Mouse (Mus musculus): ENCODE results near the gene Tchh. TPM values are rescaled to one million over a fixed set of nuclear protein-coding genes. Genes with fewer than 3 reads are reported as not detected.
A peak's percentile ranks its signal among the peaks of the same experiment; 100 is the strongest.
"Not testable (repeated sequence)": the region's sequence is repeated elsewhere in the genome, so short reads cannot be mapped to it uniquely, and the experiment has no call there.

Tchh gene
- polyA plus RNA-seq, 1 experiment from 2014 or later: 1.1 TPM

DNA sequence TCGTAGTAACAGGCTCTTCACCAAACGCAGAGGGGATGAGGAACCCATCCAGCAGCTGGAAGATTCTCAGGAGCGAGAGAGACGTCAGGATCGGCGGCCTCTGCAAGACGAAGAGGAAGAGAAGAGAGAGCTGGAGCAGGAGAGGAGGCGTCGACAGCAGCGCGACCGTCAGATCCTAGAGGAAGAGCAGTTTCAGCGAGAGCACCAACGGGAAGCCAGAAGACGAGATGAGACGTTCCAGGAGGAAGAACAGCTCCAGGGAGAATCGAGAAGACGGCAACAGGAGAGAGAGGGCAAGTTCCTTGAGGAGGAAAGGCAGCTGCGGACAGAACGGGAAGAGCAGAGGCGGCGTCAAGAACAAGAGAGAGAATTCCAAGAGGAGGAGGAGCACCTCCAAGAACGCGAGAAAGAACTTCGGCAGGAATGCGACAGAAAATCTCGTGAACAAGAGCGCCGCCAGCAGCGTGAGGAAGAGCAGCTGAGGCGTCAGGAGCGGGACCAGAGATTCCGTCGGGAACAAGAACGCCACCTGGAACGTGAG, 3.1 kb downstream of the Tchh start:
- ATAC-seq: peak; percentile 19; the same call in 1 of the 2 replicates

GRCm38 (mm10) chr3:93446128-93446755, 4.1 kb downstream of the Tchh start:
- ATAC-seq: no peak
- H3K27ac ChIP-seq (ENCODE audit: low read length): no peak overlapping the region
- peaks cover 17% of the 10 kb centered on the region for H3K4me1 ChIP-seq (ENCODE audit: control insufficient read depth, insufficient read depth, low read length)
- H3K4me2 ChIP-seq (ENCODE audit: low read length): peak overlapping the region; percentile 82
- H3K4me3 ChIP-seq (ENCODE audit: low read depth, low read length): peak overlapping the region; percentile 54
- peak overlapping the region; percentile 48; the same call in 1 of the 2 replicates for H3K9ac ChIP-seq (ENCODE audit: low read depth, low read length)
- under 1% methylated on average over 54 of the region's 54 CpGs for WGBS
- H3K9me3 ChIP-seq (replicated peaks; ENCODE audit: control insufficient read depth, low read length, poor library complexity, severe bottlenecking): no peaks in the 10 kb centered on the region
- no peaks in the 10 kb centered on the region for H3K36me3 ChIP-seq (ENCODE audit: control insufficient read depth, insufficient read depth, low read length)
- peaks cover 6% of the 10 kb centered on the region; the same call in 1 of the 2 replicates for H3K27me3 ChIP-seq (ENCODE audit: control insufficient read depth, insufficient read depth, low read depth, low read length)

More for the DNA sequence above, 3.1 kb downstream of the Tchh start:
- WGBS: under 1% methylated on average over 36 of the region's 36 CpGs
- Histone ChIP-seq H3K4me3 (ENCODE audit: low read depth, low read length) (peak overlapping the region; percentile 54), H3K27me3 (ENCODE audit: control insufficient read depth, insufficient read depth, low read depth, low read length) (peaks cover 11% of the 10 kb centered on the region), H3K4me1 (ENCODE audit: control insufficient read depth, insufficient read depth, low read length) (peaks cover 17% of the 10 kb centered on the region), H3K4me2 (ENCODE audit: low read length) (peak overlapping the region; percentile 82), H3K27ac (ENCODE audit: low read length) (peak overlapping the region; percentile 66), H3K36me3 (ENCODE audit: control insufficient read depth, insufficient read depth, low read length) (no peaks in the 10 kb centered on the region), H3K9me3 (replicated peaks; ENCODE audit: control insufficient read depth, low read length, poor library complexity, severe bottlenecking) (no peaks in the 10 kb centered on the region), H3K9ac (ENCODE audit: low read depth, low read length) (peak overlapping the region; percentile 56)

- H3K9me3 ChIP-seq (replicated peaks; ENCODE audit: control insufficient read depth, low read length, poor library complexity, severe bottlenecking); H3K36me3 ChIP-seq (ENCODE audit: control insufficient read depth, insufficient read depth, low read length); H3K27ac ChIP-seq (ENCODE audit: low read length); H3K27me3 ChIP-seq (ENCODE audit: control insufficient read depth, insufficient read depth, low read depth, low read length); ATAC-seq: not testable (repeated sequence)
- peak overlapping the region; percentile 46 for H3K9ac ChIP-seq (ENCODE audit: low read depth, low read length)
- H3K4me3 ChIP-seq (ENCODE audit: low read depth, low read length): peak overlapping the region; percentile 54
- peaks cover 17% of the 10 kb centered on the region for H3K4me1 ChIP-seq (ENCODE audit: control insufficient read depth, insufficient read depth, low read length)
- WGBS: under 1% methylated on average over 32 of the region's 32 CpGs
- peak overlapping the region; percentile 82 for H3K4me2 ChIP-seq (ENCODE audit: low read length)
Measured at GRCm38 (mm10) chr3:93446756-93447137, 4.6 kb downstream of the Tchh start.

- peaks cover 9% of the 10 kb centered on the region; the same call in 1 of the 2 replicates for H3K27me3 ChIP-seq (ENCODE audit: control insufficient read depth, insufficient read depth, low read depth, low read length)
- peaks cover 17% of the 10 kb centered on the region for H3K4me1 ChIP-seq (ENCODE audit: control insufficient read depth, insufficient read depth, low read length)
- ATAC-seq: peak; percentile 72
- peak overlapping the region; percentile 14; the same call in 1 of the 2 replicates for H3K27ac ChIP-seq (ENCODE audit: low read length)
- peak overlapping the region; percentile 54 for H3K4me3 ChIP-seq (ENCODE audit: low read depth, low read length)
- peak overlapping the region; percentile 82 for H3K4me2 ChIP-seq (ENCODE audit: low read length)
- no peaks in the 10 kb centered on the region for H3K36me3 ChIP-seq (ENCODE audit: control insufficient read depth, insufficient read depth, low read length)
- peak overlapping the region; percentile 60 for H3K9ac ChIP-seq (ENCODE audit: low read depth, low read length)
- H3K9me3 ChIP-seq (replicated peaks; ENCODE audit: control insufficient read depth, low read length, poor library complexity, severe bottlenecking): no peaks in the 10 kb centered on the region
- under 1% methylated on average over 59 of the region's 59 CpGs for WGBS
Measured at GRCm38 (mm10) chr3:93447138-93447841, 5.2 kb downstream of the Tchh start.

DNA sequence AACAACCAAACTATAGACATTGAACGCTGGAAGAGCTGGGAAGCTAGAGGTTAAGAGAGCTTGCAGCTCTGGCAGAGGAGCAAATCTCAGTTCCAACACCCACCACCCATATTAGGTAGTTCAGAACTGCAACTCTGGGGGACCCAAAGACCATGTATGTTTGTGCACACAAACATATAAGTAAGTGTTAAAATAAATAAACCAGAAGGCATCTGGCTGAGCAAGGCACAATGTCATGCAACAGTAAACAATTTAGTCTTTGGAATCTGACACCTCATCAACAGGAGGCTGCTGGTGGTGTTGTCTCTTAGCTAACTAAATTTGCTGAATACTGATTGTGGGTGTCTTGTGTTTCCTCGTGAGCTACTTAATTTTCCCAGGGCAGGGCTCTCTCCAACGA, 24.4 kb downstream of the Tchh start:
- no peaks in the 10 kb centered on the region for H3K9me3 ChIP-seq (replicated peaks; ENCODE audit: control insufficient read depth, low read length, poor library complexity, severe bottlenecking)
- no peaks in the 10 kb centered on the region for H3K4me1 ChIP-seq (ENCODE audit: control insufficient read depth, insufficient read depth, low read length)
- ATAC-seq: no peak
- no peaks in the 10 kb centered on the region for H3K27me3 ChIP-seq (ENCODE audit: control insufficient read depth, insufficient read depth, low read depth, low read length)
- H3K27ac ChIP-seq (ENCODE audit: low read length): no peak overlapping the region
- no peak overlapping the region for H3K4me2 ChIP-seq (ENCODE audit: low read length)
- no peak overlapping the region for H3K4me3 ChIP-seq (ENCODE audit: low read depth, low read length)
- 80% methylated on average over 3 of the region's 3 CpGs for WGBS
- H3K36me3 ChIP-seq (ENCODE audit: control insufficient read depth, insufficient read depth, low read length): no peaks in the 10 kb centered on the region
- H3K9ac ChIP-seq (ENCODE audit: low read depth, low read length): no peak overlapping the region

- 85% methylated on average over 4 of the region's 4 CpGs for WGBS
Measured at GRCm38 (mm10) chr3:93467130-93467529, 25.0 kb downstream of the Tchh start.

GRCm38 (mm10) chr3:93468561-93468960, 26.4 kb downstream of the Tchh start, which contains the start of gene Tchhl1:
Gene Tchhl1, plus strand, starts transcription at chr3:93468754.
- Histone ChIP-seq H3K4me2 (ENCODE audit: low read length) (no peak within 1 kb of the TSS), H3K4me3 (ENCODE audit: low read depth, low read length) (no peak within 1 kb of the TSS), H3K9ac (ENCODE audit: low read depth, low read length) (no peak within 1 kb of the TSS), H3K27me3 (ENCODE audit: control insufficient read depth, insufficient read depth, low read depth, low read length) (no peaks in the 10 kb centered on the region), H3K4me1 (ENCODE audit: control insufficient read depth, insufficient read depth, low read length) (no peaks in the 10 kb centered on the region), H3K27ac (ENCODE audit: low read length) (no peak within 1 kb of the TSS), H3K9me3 (replicated peaks; ENCODE audit: control insufficient read depth, low read length, poor library complexity, severe bottlenecking) (no peaks in the 10 kb centered on the region), H3K36me3 (ENCODE audit: control insufficient read depth, insufficient read depth, low read length) (no peaks in the 10 kb centered on the region)
- ATAC-seq: no peak
- 76% methylated on average over 5 of the region's 5 CpGs for WGBS

More at GRCm38 (mm10) chr3:93467130-93467529, 25.0 kb downstream of the Tchh start:
- Histone ChIP-seq H3K9me3 (replicated peaks; ENCODE audit: control insufficient read depth, low read length, poor library complexity, severe bottlenecking) (no peaks in the 10 kb centered on the region), H3K36me3 (ENCODE audit: control insufficient read depth, insufficient read depth, low read length) (no peaks in the 10 kb centered on the region), H3K4me3 (ENCODE audit: low read depth, low read length) (no peak overlapping the region), H3K9ac (ENCODE audit: low read depth, low read length) (no peak overlapping the region), H3K27ac (ENCODE audit: low read length) (no peak overlapping the region), H3K4me1 (ENCODE audit: control insufficient read depth, insufficient read depth, low read length) (no peaks in the 10 kb centered on the region), H3K4me2 (ENCODE audit: low read length) (no peak overlapping the region), H3K27me3 (ENCODE audit: control insufficient read depth, insufficient read depth, low read depth, low read length) (no peaks in the 10 kb centered on the region)
- ATAC-seq: no peak

DNA sequence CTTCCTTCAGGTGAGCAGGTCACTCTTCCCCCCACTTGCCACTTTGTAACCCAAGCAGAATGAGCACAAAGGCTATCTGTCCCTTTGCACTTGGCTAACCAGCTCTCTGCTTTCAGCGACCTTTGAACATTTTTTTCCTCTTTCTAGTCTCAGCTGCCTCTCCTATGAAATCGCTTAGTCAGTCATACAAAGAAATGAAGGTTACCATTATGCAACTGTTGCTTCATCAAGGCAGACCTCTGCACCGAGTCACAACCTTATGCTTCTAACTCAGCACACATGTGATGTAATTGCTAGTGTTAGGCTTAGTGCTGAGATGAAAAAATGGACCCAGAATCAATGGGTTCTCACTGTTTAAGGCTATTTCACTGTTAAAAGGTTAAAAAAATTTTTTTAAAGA, 27.5 kb downstream of the Tchh start:
- Histone ChIP-seq H3K27me3 (ENCODE audit: control insufficient read depth, insufficient read depth, low read depth, low read length) (no peaks in the 10 kb centered on the region), H3K9ac (ENCODE audit: low read depth, low read length) (no peak overlapping the region), H3K4me2 (ENCODE audit: low read length) (no peak overlapping the region), H3K9me3 (replicated peaks; ENCODE audit: control insufficient read depth, low read length, poor library complexity, severe bottlenecking) (no peaks in the 10 kb centered on the region), H3K27ac (ENCODE audit: low read length) (no peak overlapping the region), H3K4me1 (ENCODE audit: control insufficient read depth, insufficient read depth, low read length) (no peaks in the 10 kb centered on the region), H3K36me3 (ENCODE audit: control insufficient read depth, insufficient read depth, low read length) (no peaks in the 10 kb centered on the region), H3K4me3 (ENCODE audit: low read depth, low read length) (no peak overlapping the region)
- no peak for ATAC-seq
- WGBS: 81% methylated on average over 3 of the region's 3 CpGs

- no peak overlapping the region for H3K4me3 ChIP-seq (ENCODE audit: low read depth, low read length)
- H3K9ac ChIP-seq (ENCODE audit: low read depth, low read length): no peak overlapping the region
- no peaks in the 10 kb centered on the region for H3K27me3 ChIP-seq (ENCODE audit: control insufficient read depth, insufficient read depth, low read depth, low read length)
- ATAC-seq: no peak
- H3K36me3 ChIP-seq (ENCODE audit: control insufficient read depth, insufficient read depth, low read length): no peaks in the 10 kb centered on the region
- H3K4me2 ChIP-seq (ENCODE audit: low read length): no peak overlapping the region
- H3K9me3 ChIP-seq (replicated peaks; ENCODE audit: control insufficient read depth, low read length, poor library complexity, severe bottlenecking): no peaks in the 10 kb centered on the region
- H3K27ac ChIP-seq (ENCODE audit: low read length): no peak overlapping the region
- no peaks in the 10 kb centered on the region for H3K4me1 ChIP-seq (ENCODE audit: control insufficient read depth, insufficient read depth, low read length)
- WGBS: 93% methylated on average over 1 of the region's 1 CpGs
Measured at GRCm38 (mm10) chr3:93480053-93480452, 37.9 kb downstream of the Tchh start.
